Mouse (Mus musculus): ENCODE data around the gene Mad2l1bp.

Mad2l1bp gene

GRCm38 (mm10) chr17:46110402-46111289 lies 42.7 kb downstream of the Mad2l1bp start, which contains the start of gene Mrps18a:
Mrps18a (plus strand) TSS chr17:46110986.
- peak; percentile 100 for ATAC-seq (ENCODE audit: low TSS enrichment)

- no peak for ATAC-seq (ENCODE audit: low TSS enrichment)
Observed at GRCm38 (mm10) chr17:46108286-46108685, 45.1 kb downstream of the Mad2l1bp start.

- ATAC-seq (ENCODE audit: low TSS enrichment), result no peak
Observed at GRCm38 (mm10) chr17:46104487-46104886, 48.9 kb downstream of the Mad2l1bp start.

GRCm38 (mm10) chr17:46102608-46103159 lies 50.7 kb downstream of the Mad2l1bp start:
- no peak for ATAC-seq (ENCODE audit: low TSS enrichment)

GRCm38 (mm10) chr17:46101906-46102305 lies 51.4 kb downstream of the Mad2l1bp start:
- ATAC-seq (ENCODE audit: low TSS enrichment), result no peak

GRCm38 (mm10) chr17:46098525-46098924 lies 54.8 kb downstream of the Mad2l1bp start:
- ATAC-seq (ENCODE audit: low TSS enrichment), result no peak

All from frontal cortex, adult (tissue).